Mouse (Mus musculus) NIH3T3 (cell line): ENCODE results near the gene Rprd1b.

ENCODE experiments used
- DNase-seq: peaks from one replicate; pipeline ENCODE4 v3.0.0-alpha.2; 2012; ENCODE audit warnings: low read depth

Gene Rprd1b

GRCm38 (mm10) chr2:158122814-158123213 is 94.5 kb downstream of the Rprd1b start:
- DNase-seq = no peak

GRCm38 (mm10) chr2:158127245-158127644 is 98.9 kb downstream of the Rprd1b start:
- DNase-seq = no peak

- no peak for DNase-seq
These were observed 99.6 kb downstream of the Rprd1b start for GRCm38 (mm10) chr2:158127872-158128271.

- no peak for DNase-seq
These were observed 100.3 kb downstream of the Rprd1b start for GRCm38 (mm10) chr2:158128461-158129130.

GRCm38 (mm10) chr2:158129291-158130002 is 101.2 kb downstream of the Rprd1b start:
- no peak for DNase-seq

GRCm38 (mm10) chr2:158130391-158130986 is 102.2 kb downstream of the Rprd1b start:
- DNase-seq = peak; percentile 34

GRCm38 (mm10) chr2:158131197-158131835 is 103.0 kb downstream of the Rprd1b start:
- no peak for DNase-seq

GRCm38 (mm10) chr2:158132320-158132719 is 104.0 kb downstream of the Rprd1b start:
- DNase-seq = no peak

- no peak for DNase-seq
These were observed 104.8 kb downstream of the Rprd1b start for GRCm38 (mm10) chr2:158133050-158133449.

GRCm38 (mm10) chr2:158136205-158136604 is 107.9 kb downstream of the Rprd1b start:
- peak; percentile 65 for DNase-seq

- DNase-seq = peak; percentile 39
These were observed 109.5 kb downstream of the Rprd1b start for GRCm38 (mm10) chr2:158137771-158138170.

GRCm38 (mm10) chr2:158138778-158139177 is 110.5 kb downstream of the Rprd1b start:
- no peak for DNase-seq

GRCm38 (mm10) chr2:158139628-158140027 is 111.3 kb downstream of the Rprd1b start:
- peak; percentile 93 for DNase-seq

GRCm38 (mm10) chr2:158140664-158141063 is 112.4 kb downstream of the Rprd1b start:
- DNase-seq = no peak

GRCm38 (mm10) chr2:158141271-158141670 is 113.0 kb downstream of the Rprd1b start:
- DNase-seq = no peak

- no peak for DNase-seq
These were observed 113.6 kb downstream of the Rprd1b start for GRCm38 (mm10) chr2:158141690-158142440.

- no peak for DNase-seq
These were observed 114.7 kb downstream of the Rprd1b start for GRCm38 (mm10) chr2:158142981-158143380.

GRCm38 (mm10) chr2:158143816-158144215 is 115.5 kb downstream of the Rprd1b start:
- no peak for DNase-seq

GRCm38 (mm10) chr2:158144263-158144662 is 116.0 kb downstream of the Rprd1b start:
- no peak for DNase-seq

GRCm38 (mm10) chr2:158144750-158145527 is 116.6 kb downstream of the Rprd1b start:
- DNase-seq = no peak

GRCm38 (mm10) chr2:158145528-158146065 is 117.3 kb downstream of the Rprd1b start:
- DNase-seq = peak; percentile 20
